Mouse (Mus musculus): ENCODE results near the gene Ensa.

Gene Ensa

GRCm38 (mm10) chr3:95680673-95681072 lies 55.9 kb downstream of the Ensa start:
- no peak for DNase-seq (ENCODE audit: low spot score)

- DNase-seq (ENCODE audit: low spot score) = no peak
Observed at GRCm38 (mm10) chr3:95681365-95681764, 56.6 kb downstream of the Ensa start.

All from yolk sac, embryonic 10.5 days (tissue).